Mouse (Mus musculus): Measurements from ENCODE around the gene Brwd3.
A peak's percentile ranks its signal among the peaks of the same experiment; 100 is the strongest.

GRCm38 (mm10) chrX:108832674-108833189 is 1.4 kb downstream of the Brwd3 start:
- peak; percentile 76 to 93 for TF ChIP-seq POLR2A (IDR thresholded peaks at IDR 0.05; ENCODE audit: control insufficient read depth in 1 of 2, insufficient read depth in 1 of 2, low read depth in 1 of 2, low read length in 2 of 2, poor library complexity in 1 of 2)
- no peak for TF ChIP-seq CTCF (IDR thresholded peaks at IDR 0.05 in 2 of 3, conservative IDR thresholded peaks at IDR 0.05 in 1 of 3; ENCODE audit: control insufficient read depth in 1 of 3, insufficient read depth in 1 of 3, low read depth in 2 of 3, low read length in 3 of 3, poor library complexity in 1 of 3, severe bottlenecking in 1 of 3)
- 0 out of 2 replicates have a peak, but pooled peaks have one; percentile 52 for TF ChIP-seq MYC (IDR thresholded peaks at IDR 0.05; ENCODE audit: low read depth, low read length)
- 0 out of 2 replicates have a peak, but pooled peaks have one; percentile 44 for TF ChIP-seq KAT2A (conservative IDR thresholded peaks at IDR 0.05; ENCODE audit: low read depth, low read length)
- no peak for TF ChIP-seq RAD21 (IDR thresholded peaks at IDR 0.05; ENCODE audit: low read depth, low read length)
- TF ChIP-seq SIN3A (IDR thresholded peaks at IDR 0.05; ENCODE audit: low read length), result peak; percentile 91
- peak; percentile 84 for TF ChIP-seq GATA1 (IDR thresholded peaks at IDR 0.05; ENCODE audit: low read depth, low read length)
- TF ChIP-seq EP300 (IDR thresholded peaks at IDR 0.05; ENCODE audit: low read depth in 1 of 2, low read length in 2 of 2), result peak in 1 of 2 experiments; percentile 22; a peak in 1 of 4 replicates
- peak; percentile 97 for TF ChIP-seq ELF1 (IDR thresholded peaks at IDR 0.05; ENCODE audit: low read depth, low read length)
- TF ChIP-seq RCOR1 (IDR thresholded peaks at IDR 0.05; ENCODE audit: low read depth, low read length), result peak; percentile 27; the same call in 1 of the 2 replicates
- no peak for TF ChIP-seq BHLHE40 (IDR thresholded peaks at IDR 0.05; ENCODE audit: borderline replicate concordance, low read depth, low read length)

Data from MEL (cell line).